Mouse (Mus musculus) heart, embryonic 13.5 days (tissue): Measurements from ENCODE around the gene Kcnc4. TPM values are rescaled to one million over a fixed set of nuclear protein-coding genes. Genes with fewer than 3 reads are reported as not detected.

ENCODE experiments used
- ATAC-seq: fragments of 200-750 bp; cut with Nextera tagmentation; 2 replicates; pipeline ENCODE4 v1.8.0; 2017; ENCODE audit warnings: moderate TSS enrichment; ENCODE audit not compliant: insufficient number of reproducible peaks, low FRiP score, low TSS enrichment; ENCODE audit errors: extremely low read depth
- H3K27ac ChIP-seq: fragments of 300-500 bp; sonication (generic); replicated peaks from 2 replicates; pipeline ENCODE4 v1.5.1; 2015; ENCODE audit warnings: moderate library complexity, mild to moderate bottlenecking, inconsistent platforms
- H3K27me3 ChIP-seq: fragments of 300-500 bp; sonication (generic); replicated peaks from 2 replicates; pipeline ENCODE4 v1.6.1; 2015; ENCODE audit warnings: mild to moderate bottlenecking, inconsistent platforms
- H3K36me3 ChIP-seq: fragments of 300-500 bp; sonication (generic); 2 replicates; pipeline ENCODE4 v1.6.1; 2015; ENCODE audit warnings: mild to moderate bottlenecking, inconsistent platforms
- H3K4me1 ChIP-seq: fragments of 300-500 bp; sonication (generic); 2 replicates; pipeline ENCODE4 v1.6.1; 2015; ENCODE audit warnings: inconsistent platforms
- H3K4me2 ChIP-seq: fragments of 300-500 bp; sonication (generic); 2 replicates; pipeline ENCODE4 v1.6.1; 2015; ENCODE audit warnings: inconsistent platforms, mild to moderate bottlenecking, moderate library complexity
- H3K4me3 ChIP-seq: fragments of 300-500 bp; sonication (generic); 2 replicates; pipeline ENCODE4 v1.5.1; 2015; ENCODE audit warnings: moderate library complexity, mild to moderate bottlenecking, inconsistent platforms
- H3K9ac ChIP-seq: fragments of 300-500 bp; sonication (generic); 2 replicates; pipeline ENCODE4 v1.6.1; 2015; ENCODE audit warnings: inconsistent platforms, mild to moderate bottlenecking, moderate library complexity
- H3K9me3 ChIP-seq: fragments of 300-500 bp; sonication (generic); 2 replicates; pipeline ENCODE4 v1.6.1; 2016; ENCODE audit warnings: inconsistent platforms
- WGBS: fragments of 180-500 bp; shearing (Covaris S2); methylation state at CpG from one replicate; pipeline ENCODE4 v1.1.7; 2015; ENCODE audit warnings: mixed read lengths; 5-methylcytosine and 5-hydroxymethylcytosine counted together
- polyA plus RNA-seq: library from polyadenylated mRNA; unstranded; fragments of >200 nt; fragmentation: Nextera tagmentation; extraction: Ambion mirVana; gene quantifications from 2 replicates; pipeline ENCODE4 v1.2.1, GENCODE M21; 2015

Gene Kcnc4
- 0.06 and 0.07 TPM in 2 replicates for polyA plus RNA-seq

DNA sequence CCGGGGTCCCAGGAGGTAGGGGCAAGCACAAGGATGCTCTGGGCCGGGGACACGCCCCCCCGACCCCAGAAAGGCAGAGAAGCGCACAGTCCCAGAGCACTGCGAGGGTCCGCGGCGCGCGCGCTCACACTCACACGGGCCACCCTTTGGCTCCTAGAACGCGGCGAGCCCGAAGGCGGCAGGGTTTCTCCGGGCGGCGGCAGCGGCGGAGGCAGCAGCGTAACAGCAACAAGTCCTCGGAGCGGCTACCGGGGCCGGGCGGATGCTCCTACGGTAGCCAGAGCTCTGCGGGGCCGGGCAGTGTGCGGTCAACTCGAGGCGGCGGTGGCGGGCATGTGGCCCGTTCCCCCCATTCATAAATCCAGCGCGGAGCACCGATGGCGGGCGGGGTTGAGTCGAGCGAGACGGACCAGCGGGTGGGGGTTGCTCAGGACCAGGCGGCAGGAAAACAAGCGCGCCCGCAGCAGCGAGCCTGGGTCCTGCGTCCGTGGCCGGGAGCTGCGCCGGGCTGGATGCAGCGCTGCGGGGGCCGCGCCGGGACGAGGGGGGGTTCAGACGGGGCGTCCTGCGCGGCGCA, at the start of gene Kcnc4:
Kcnc4 (minus strand) TSS at position 357 of the 577 bp plus-strand sequence.
- H3K9ac ChIP-seq, result peak within 1 kb of the TSS; percentile 70

DNA sequence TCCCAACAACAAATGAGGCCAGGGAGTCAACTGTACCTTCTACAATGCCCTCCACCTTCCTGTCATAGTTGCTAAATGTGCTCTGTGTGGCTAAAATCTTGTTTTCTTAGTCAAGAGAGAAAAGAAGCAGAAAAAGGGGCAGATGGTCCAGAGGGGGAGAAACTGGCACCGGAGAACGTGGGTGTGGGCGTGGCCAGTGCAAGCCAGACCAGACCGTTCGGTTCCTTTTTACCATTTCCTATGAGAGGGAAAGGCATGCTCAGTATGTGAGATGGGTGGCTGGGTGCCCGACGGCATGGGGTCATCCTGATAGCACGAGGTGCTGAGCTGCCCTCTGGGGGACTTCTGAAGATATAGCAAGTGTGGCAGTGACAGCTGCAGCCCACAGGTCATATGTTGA, 49.3 kb upstream of the Kcnc4 start:
- Histone ChIP-seq H3K9me3 (no peaks in the 10 kb centered on the region), H3K27ac (no peak overlapping the region), H3K4me1 (peaks cover 25% of the 10 kb centered on the region), H3K9ac (no peak overlapping the region), H3K36me3 (no peaks in the 10 kb centered on the region), H3K27me3 (0 out of 2 replicates have a peak, but pooled peaks cover 3% of the 10 kb centered on the region), H3K4me2 (no peak overlapping the region), H3K4me3 (no peak overlapping the region)
- no peak for ATAC-seq
- WGBS, result 53% methylated on average over 8 of the region's 8 CpGs

More for the DNA sequence above, at the start of gene Kcnc4:
- peaks cover 25% of the 10 kb centered on the region for H3K4me1 ChIP-seq
- H3K36me3 ChIP-seq, result no peaks in the 10 kb centered on the region
- H3K27me3 ChIP-seq, result peaks cover 100% of the 10 kb centered on the region
- H3K27ac ChIP-seq, result no peak within 1 kb of the TSS
- no peaks in the 10 kb centered on the region for H3K9me3 ChIP-seq
- ATAC-seq, result 0 out of 2 replicates have a peak, but pooled peaks have one; percentile 18
- H3K4me2 ChIP-seq, result peak within 1 kb of the TSS; percentile 94
- under 1% methylated on average over 66 of the region's 68 CpGs for WGBS
- H3K4me3 ChIP-seq, result peak within 1 kb of the TSS; percentile 60

DNA sequence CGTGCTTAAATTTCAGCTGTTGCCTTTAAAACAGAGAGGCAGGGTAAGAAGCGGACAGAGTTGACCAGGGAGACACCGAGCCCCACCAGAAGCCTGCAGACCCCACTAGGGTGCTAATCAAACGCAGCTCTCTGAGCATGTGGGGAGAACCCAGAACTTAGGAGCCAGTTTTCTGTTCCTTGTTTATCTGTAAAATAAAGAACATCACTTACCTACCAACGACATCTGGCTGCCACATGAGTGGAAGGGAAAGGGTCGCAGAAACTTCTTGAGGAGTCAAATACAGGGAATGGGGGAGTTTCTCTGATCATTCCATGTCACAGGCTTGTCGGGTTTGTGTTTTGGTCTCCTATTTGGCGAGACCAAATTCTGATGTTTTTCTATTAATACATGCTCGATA, 48.6 kb upstream of the Kcnc4 start:
- no peaks in the 10 kb centered on the region for H3K9me3 ChIP-seq
- ATAC-seq, result no peak
- H3K4me3 ChIP-seq, result no peak overlapping the region
- H3K9ac ChIP-seq, result no peak overlapping the region
- H3K27ac ChIP-seq, result no peak overlapping the region
- peaks cover 25% of the 10 kb centered on the region for H3K4me1 ChIP-seq
- H3K27me3 ChIP-seq, result no peaks in the 10 kb centered on the region
- H3K4me2 ChIP-seq, result no peak overlapping the region
- WGBS, result 80% methylated on average over 9 of the region's 9 CpGs
- no peaks in the 10 kb centered on the region for H3K36me3 ChIP-seq

DNA sequence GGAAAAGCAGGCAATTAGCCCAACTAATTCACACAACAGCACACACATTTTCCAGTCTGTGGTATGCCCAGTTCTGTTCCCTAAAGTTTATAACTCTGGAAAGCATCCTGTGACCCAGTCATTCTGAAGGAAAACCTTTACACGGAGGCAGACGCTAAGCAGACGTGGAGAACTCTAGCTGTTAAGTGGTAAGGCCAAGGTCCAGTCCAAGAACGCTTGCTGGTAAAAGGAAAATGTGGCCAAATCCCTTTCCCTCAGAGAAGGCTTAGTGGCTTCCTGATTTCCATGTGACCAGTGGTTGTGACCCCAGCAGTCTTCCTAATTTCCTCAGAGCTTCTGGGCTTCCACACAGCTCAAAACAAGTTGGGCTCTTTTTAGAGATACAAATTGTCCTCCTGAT, 47.2 kb upstream of the Kcnc4 start:
- Histone ChIP-seq H3K4me3 (no peak overlapping the region), H3K9me3 (no peaks in the 10 kb centered on the region), H3K9ac (peak overlapping the region; percentile 35; the same call in 1 of the 2 replicates), H3K4me1 (peaks cover 32% of the 10 kb centered on the region), H3K27me3 (no peaks in the 10 kb centered on the region), H3K36me3 (no peaks in the 10 kb centered on the region), H3K27ac (peak overlapping the region; percentile 80), H3K4me2 (peak overlapping the region; percentile 30; the same call in 1 of the 2 replicates)
- no peak for ATAC-seq
- WGBS, result 43% methylated on average over 4 of the region's 4 CpGs

DNA sequence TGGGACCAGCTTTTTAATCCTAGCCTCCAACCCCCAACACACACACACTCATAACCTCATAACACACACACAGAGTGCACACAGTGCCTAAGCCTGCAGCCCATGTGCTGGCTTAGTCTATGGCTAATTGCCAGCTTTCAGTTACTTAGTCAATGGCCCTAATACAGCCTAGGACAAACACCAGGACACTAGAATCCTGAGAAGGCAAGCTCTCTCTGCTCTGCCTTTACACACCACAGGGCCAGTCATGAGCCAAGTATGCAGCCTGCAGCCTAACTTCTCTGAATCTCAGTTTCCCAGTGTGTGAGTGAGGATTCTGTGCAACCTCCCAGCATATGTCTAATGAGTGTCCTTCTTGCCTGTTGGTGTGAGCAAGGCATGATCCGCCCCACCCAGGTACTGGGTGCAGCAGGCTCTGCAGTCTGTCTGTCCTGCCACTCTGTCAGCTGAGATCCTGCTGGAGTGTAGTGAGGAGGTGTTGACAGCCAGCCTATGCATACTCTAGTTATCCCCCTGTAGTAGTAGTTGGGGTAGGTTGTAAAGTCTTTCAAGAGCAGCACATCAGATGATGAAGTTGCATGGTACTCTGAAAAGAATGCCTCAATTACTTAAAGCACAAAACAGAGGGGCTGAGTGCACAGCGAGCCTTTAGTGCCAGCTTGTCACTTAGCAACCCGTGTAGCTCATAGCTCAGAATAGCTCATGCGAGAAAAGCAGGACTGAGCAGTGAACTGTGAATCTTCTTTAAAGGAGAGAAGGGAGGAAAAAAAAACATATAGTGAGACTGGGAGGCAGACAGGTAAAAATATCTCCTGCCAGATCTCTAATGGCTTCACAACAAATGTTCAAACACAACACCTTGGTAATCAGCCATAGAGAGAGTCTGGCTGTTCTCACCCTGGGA, 46.4 kb upstream of the Kcnc4 start:
- peak overlapping the region; percentile 30 for H3K4me2 ChIP-seq
- peaks cover 6% of the 10 kb centered on the region for H3K9me3 ChIP-seq
- H3K36me3 ChIP-seq, result peaks cover 3% of the 10 kb centered on the region; the same call in 1 of the 2 replicates
- H3K27ac ChIP-seq, result peak overlapping the region; percentile 80
- peak overlapping the region; percentile 35 for H3K9ac ChIP-seq
- WGBS, result 35% methylated on average over 4 of the region's 4 CpGs
- peak; percentile 47; the same call in 1 of the 2 replicates for ATAC-seq
- H3K27me3 ChIP-seq, result no peaks in the 10 kb centered on the region
- H3K4me3 ChIP-seq, result no peak overlapping the region
- peaks cover 36% of the 10 kb centered on the region for H3K4me1 ChIP-seq

DNA sequence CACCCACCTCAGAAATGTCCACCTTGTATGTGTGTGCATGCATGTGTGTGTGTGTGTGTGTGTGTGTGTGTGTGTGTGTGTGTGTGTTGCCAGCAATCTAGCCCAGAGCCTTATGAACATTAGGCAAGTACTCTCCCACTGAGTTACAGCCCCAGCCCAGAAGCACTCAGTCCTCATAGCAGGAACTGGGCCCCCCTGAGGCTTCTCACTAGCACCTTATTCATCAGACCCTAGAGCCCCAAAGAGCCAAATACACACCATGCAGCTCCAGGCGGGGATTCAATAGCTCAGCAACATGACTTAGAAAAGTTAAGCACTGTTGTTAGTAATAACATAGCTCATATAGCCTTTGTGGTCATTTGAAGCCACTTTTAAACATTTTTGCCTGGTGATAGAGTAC, 45.2 kb upstream of the Kcnc4 start:
- no peaks in the 10 kb centered on the region for H3K27me3 ChIP-seq
- no peak for ATAC-seq
- WGBS, result 79% methylated on average over 1 of the region's 1 CpGs

DNA sequence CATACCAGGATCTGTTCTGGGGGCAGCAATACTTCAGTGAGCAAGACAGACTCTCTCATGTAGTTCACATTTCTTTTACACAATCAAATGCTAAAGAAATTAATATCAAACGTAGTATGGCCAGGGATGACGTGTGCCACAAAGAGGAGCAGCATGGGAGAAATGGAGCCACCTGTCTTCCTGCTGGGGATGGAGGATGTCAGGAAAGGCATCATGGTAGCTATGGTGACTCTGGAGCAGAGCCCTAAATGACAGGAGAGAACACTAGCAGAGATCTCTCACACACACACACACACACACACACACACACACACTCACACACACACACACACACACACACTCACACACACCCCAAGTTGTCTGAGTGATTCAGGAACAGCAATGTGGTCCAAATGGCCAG, 44.4 kb upstream of the Kcnc4 start:
- H3K4me1 ChIP-seq, result peaks cover 36% of the 10 kb centered on the region
- H3K27me3 ChIP-seq, result no peaks in the 10 kb centered on the region
- H3K36me3 ChIP-seq, result peaks cover 23% of the 10 kb centered on the region
- WGBS, result 75% methylated on average over 2 of the region's 2 CpGs
- no peak overlapping the region for H3K4me2 ChIP-seq
- ATAC-seq, result no peak
- no peak overlapping the region for H3K9ac ChIP-seq
- no peak overlapping the region for H3K27ac ChIP-seq
- peaks cover 26% of the 10 kb centered on the region for H3K9me3 ChIP-seq
- H3K4me3 ChIP-seq, result no peak overlapping the region

More for the DNA sequence above, 45.2 kb upstream of the Kcnc4 start:
- H3K4me2 ChIP-seq, result no peak overlapping the region
- H3K4me3 ChIP-seq, result no peak overlapping the region
- H3K27ac ChIP-seq, result no peak overlapping the region
- H3K9me3 ChIP-seq, result peaks cover 18% of the 10 kb centered on the region
- peaks cover 15% of the 10 kb centered on the region for H3K36me3 ChIP-seq
- no peak overlapping the region for H3K9ac ChIP-seq
- H3K4me1 ChIP-seq, result peaks cover 36% of the 10 kb centered on the region

DNA sequence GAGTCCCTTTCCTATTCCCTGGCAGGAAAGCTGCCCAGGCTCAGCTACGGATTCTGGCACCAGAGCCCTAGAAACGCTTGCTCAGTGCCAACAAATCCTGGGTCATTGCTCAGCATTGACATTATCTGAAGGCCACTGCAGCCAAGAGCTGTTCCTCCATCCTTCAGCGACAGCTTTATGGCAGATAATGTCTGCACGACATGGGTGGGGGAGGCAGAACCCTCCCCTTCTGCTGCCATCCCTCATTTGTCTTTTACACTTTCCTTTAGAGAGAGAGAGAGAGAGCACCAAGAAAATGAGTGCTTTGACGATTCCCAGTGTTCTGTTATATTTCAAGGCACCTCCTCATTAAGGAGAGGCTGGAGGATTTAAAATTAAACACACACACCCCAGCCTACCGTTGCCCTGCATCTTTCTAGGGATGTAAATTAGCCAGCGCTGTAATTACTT, 42.4 kb upstream of the Kcnc4 start:
- 32% methylated on average over 7 of the region's 7 CpGs for WGBS
- no peak overlapping the region for H3K9ac ChIP-seq
- no peaks in the 10 kb centered on the region for H3K27me3 ChIP-seq
- H3K36me3 ChIP-seq, result peaks cover 27% of the 10 kb centered on the region
- H3K4me1 ChIP-seq, result peaks cover 30% of the 10 kb centered on the region
- H3K27ac ChIP-seq, result no peak overlapping the region
- ATAC-seq, result no peak
- H3K9me3 ChIP-seq, result peaks cover 28% of the 10 kb centered on the region
- H3K4me3 ChIP-seq, result no peak overlapping the region
- no peak overlapping the region for H3K4me2 ChIP-seq

DNA sequence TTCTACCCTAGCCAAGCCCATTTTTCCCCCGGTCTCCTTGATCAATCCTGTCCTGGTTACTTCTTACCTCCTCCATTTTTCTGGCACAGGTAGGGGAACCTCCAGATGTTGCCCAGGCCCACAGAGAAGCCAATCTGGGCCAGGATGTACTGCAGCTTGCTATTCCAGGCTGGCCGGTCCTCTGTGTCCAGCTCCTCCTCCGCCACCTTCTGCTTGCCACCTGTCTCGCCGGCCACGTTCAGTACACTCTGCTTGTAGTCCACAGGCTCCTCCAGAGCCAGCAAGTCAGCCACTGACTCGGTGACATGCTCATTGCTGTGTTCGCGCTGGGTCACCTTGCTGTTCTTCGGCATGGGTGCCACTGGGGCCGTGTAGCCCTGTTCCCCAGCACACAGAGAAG, 40.9 kb upstream of the Kcnc4 start:
- H3K4me1 ChIP-seq, result peaks cover 21% of the 10 kb centered on the region
- H3K4me3 ChIP-seq, result no peak overlapping the region
- H3K9me3 ChIP-seq, result peaks cover 28% of the 10 kb centered on the region
- no peaks in the 10 kb centered on the region for H3K27me3 ChIP-seq
- H3K36me3 ChIP-seq, result peaks cover 27% of the 10 kb centered on the region
- no peak overlapping the region for H3K4me2 ChIP-seq
- WGBS, result 83% methylated on average over 11 of the region's 11 CpGs
- no peak for ATAC-seq
- no peak overlapping the region for H3K9ac ChIP-seq
- no peak overlapping the region for H3K27ac ChIP-seq

DNA sequence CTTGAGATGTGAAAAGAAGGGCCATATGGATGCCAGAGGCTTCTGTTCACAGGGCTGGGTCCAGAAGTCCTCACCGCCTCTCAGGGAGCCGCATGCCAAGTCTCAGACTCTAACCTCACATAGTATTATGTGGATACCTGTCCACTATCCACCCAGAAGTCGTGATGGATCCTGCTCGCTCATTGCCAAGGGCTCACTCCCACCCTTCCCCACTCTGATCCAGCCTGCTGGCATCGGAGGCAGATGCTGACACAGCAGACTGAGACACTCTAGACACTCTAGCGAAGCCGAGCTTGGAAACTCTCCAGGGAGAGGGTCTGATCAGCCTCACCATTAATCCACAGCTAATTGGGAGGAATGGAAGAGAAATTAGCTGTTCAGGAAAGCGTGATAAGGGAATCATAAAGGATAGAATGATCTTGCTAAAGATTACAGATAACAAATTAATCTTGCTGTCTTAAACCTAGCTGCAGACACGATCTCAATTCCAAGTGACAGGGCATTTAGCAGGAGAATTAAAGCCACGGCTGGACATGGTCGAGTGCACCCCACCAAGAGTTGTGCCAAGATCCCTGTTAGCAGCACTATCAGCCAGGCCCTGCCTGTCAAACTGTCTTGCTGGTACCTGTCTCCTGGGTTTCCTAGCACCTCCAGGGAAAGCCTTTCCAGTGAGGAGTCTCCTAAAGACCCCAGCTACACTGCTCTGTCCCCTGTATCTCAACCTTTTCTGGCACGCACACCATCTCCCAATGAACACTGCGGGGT, 36.9 kb upstream of the Kcnc4 start:
- Histone ChIP-seq H3K9ac (no peak overlapping the region), H3K27ac (no peak overlapping the region), H3K36me3 (peaks cover 27% of the 10 kb centered on the region), H3K4me1 (peaks cover 26% of the 10 kb centered on the region), H3K27me3 (no peaks in the 10 kb centered on the region), H3K4me2 (no peak overlapping the region), H3K4me3 (no peak overlapping the region), H3K9me3 (peaks cover 27% of the 10 kb centered on the region)
- 67% methylated on average over 13 of the region's 13 CpGs for WGBS
- no peak for ATAC-seq

DNA sequence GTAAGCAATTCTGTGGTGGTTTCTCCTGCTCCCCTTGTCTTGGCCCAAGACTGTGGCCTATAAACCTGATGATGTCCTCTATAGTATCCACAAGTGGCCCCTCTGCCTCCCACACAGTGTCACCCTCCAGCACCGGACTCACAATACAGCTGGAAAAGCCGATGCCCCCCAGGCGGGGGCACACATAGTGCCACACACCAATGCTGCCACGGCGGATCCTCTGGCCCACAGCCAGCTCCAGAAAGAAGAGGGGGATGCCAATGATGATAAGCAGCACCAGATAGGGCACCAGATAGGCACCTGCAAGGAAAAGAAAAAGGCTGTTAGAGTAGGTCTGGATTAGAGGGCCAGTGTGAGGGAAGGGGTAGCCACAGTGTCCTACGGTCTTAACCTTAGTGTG, 36.2 kb upstream of the Kcnc4 start:
- Histone ChIP-seq H3K4me2 (no peak overlapping the region), H3K4me3 (no peak overlapping the region), H3K27ac (no peak overlapping the region), H3K27me3 (no peaks in the 10 kb centered on the region), H3K36me3 (peaks cover 22% of the 10 kb centered on the region), H3K4me1 (peaks cover 33% of the 10 kb centered on the region), H3K9me3 (peaks cover 19% of the 10 kb centered on the region), H3K9ac (no peak overlapping the region)
- no peak for ATAC-seq
- 78% methylated on average over 6 of the region's 6 CpGs for WGBS
